Mouse (Mus musculus): Measurements from ENCODE around the gene Ppp1r9b.

DNA sequence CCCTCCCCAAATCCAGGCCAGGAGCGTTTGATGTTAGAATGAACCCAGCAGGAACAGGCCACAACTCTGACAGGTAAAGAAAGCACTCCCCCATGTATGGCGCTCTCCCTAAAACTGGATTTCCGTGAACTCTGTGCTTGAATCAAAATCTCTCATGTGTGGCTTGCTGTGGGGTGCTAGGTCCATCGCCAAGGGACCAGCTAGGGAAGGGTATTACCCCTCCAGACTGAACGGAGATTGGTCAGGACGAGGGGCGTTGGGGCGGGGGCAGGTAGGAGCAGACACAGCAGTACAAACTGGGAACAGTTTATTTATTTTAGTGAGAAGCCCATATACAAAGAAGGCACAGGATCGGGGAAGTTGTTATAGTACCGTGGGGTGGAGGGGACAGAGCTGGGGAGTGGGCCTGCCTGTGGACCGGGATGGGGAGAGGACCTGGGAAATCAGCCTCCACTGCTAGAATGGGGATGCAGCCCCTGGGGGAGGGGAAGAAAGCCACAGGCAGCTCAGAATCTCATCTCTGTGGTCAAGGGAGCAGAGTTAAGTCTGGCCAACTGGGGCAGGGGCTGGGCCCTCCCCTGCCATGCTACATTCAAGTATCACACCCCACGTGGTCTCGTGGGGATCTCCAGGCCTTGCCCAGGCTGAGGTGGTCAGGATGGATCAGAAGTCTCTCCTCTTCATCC is 53.5 kb downstream of the Ppp1r9b start:
- TF ChIP-seq CTCF (IDR thresholded peaks at IDR 0.05; ENCODE audit: extremely low read depth, insufficient read length, insufficient replicate concordance, low read depth, low read length): no peak
- no peak for TF ChIP-seq POLR2A (IDR thresholded peaks at IDR 0.05; ENCODE audit: low read depth, low read length)
